Mouse (Mus musculus): Measurements from ENCODE around the gene Zfp936.
"Not testable (repeated sequence)": the region's sequence is repeated elsewhere in the genome, so short reads cannot be mapped to it uniquely, and the experiment has no call there.

Gene Zfp936

GRCm38 (mm10) chr7:43113929-43114328 is at the start of gene Zfp936:
Gene Zfp936, plus strand, starts transcription at chr7:43114229.
- in situ Hi-C loops (cut with MboI; ENCODE audit: unreplicated experiment in 2 of 2) = not testable (repeated sequence)

- in situ Hi-C loops (cut with MboI; ENCODE audit: unreplicated experiment in 2 of 2) = no loop called here
Measured at GRCm38 (mm10) chr7:43077831-43078230, 36.2 kb upstream of the Zfp936 start.

GRCm38 (mm10) chr7:43128691-43129090 is 14.7 kb downstream of the Zfp936 start:
- in situ Hi-C loops (cut with MboI; ENCODE audit: unreplicated experiment in 2 of 2) = loop anchor here (5.0 kb wide), 1 partner anchor 74 kb away; no protein-coding TSS in a partner anchor

- in situ Hi-C loops (cut with MboI; ENCODE audit: unreplicated experiment in 2 of 2) = not testable (repeated sequence)
Measured at GRCm38 (mm10) chr7:43164121-43164520, 50.1 kb downstream of the Zfp936 start.

GRCm38 (mm10) chr7:43167101-43167500 is 53.1 kb downstream of the Zfp936 start:
- in situ Hi-C loops (cut with MboI; ENCODE audit: unreplicated experiment in 2 of 2) = not testable (repeated sequence)

- in situ Hi-C loops (cut with MboI; ENCODE audit: unreplicated experiment in 2 of 2) = not testable (repeated sequence)
Measured at GRCm38 (mm10) chr7:43167811-43168210, 53.8 kb downstream of the Zfp936 start.

GRCm38 (mm10) chr7:43168212-43168611 is 54.2 kb downstream of the Zfp936 start:
- in situ Hi-C loops (cut with MboI; ENCODE audit: unreplicated experiment in 2 of 2) = not testable (repeated sequence)

- in situ Hi-C loops (cut with MboI; ENCODE audit: unreplicated experiment in 2 of 2) = no loop called here
Measured at GRCm38 (mm10) chr7:43177003-43177702, 63.1 kb downstream of the Zfp936 start.

GRCm38 (mm10) chr7:43213781-43214180 is 99.8 kb downstream of the Zfp936 start:
- in situ Hi-C loops (cut with MboI; ENCODE audit: unreplicated experiment in 2 of 2) = not testable (repeated sequence)
